Mouse (Mus musculus): ENCODE data around the gene Gm12166. TPM values are rescaled to one million over a fixed set of nuclear protein-coding genes. Genes with fewer than 3 reads are reported as not detected.
A peak's percentile ranks its signal among the peaks of the same experiment; 100 is the strongest.

The Gm12166 gene
- polyA plus RNA-seq, 1 experiment from 2014 or later = 3.3 TPM

DNA sequence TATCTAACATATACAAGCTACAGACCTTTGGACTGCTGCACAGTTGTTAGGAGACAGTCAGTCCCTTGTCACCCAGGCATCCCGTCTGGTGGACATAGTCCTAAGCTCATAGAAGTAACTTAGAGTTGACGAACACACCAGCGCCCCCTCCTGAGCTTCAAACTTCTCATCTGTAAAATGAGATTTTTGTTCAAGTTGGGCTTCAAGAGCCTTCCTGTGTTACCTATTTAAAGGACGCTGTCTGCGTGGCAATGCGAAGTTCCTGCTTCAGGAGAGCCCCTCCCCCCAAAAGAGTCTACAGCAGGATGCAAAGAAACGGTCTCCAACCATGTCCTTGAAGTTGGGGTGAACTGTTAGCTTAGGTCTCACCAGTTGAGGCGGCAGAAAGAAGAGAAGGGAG, 18.7 kb upstream of the Gm12166 start:
- H3K4me3 ChIP-seq = no peak overlapping the region
- no peaks in the 10 kb centered on the region for H3K36me3 ChIP-seq
- no peaks in the 10 kb centered on the region for H3K27me3 ChIP-seq
- 0 out of 2 replicates have a peak overlapping the region, but pooled peaks have one; percentile 22 for H3K27ac ChIP-seq
- H3K9me3 ChIP-seq = no peaks in the 10 kb centered on the region
- 66% methylated on average over 8 of the region's 8 CpGs for WGBS
- no peak for ATAC-seq (ENCODE audit: insufficient number of reproducible peaks, low FRiP score, low TSS enrichment, low read depth)
- no peak overlapping the region for H3K9ac ChIP-seq
- no peak overlapping the region for H3K4me2 ChIP-seq
- peaks cover 62% of the 10 kb centered on the region for H3K4me1 ChIP-seq

DNA sequence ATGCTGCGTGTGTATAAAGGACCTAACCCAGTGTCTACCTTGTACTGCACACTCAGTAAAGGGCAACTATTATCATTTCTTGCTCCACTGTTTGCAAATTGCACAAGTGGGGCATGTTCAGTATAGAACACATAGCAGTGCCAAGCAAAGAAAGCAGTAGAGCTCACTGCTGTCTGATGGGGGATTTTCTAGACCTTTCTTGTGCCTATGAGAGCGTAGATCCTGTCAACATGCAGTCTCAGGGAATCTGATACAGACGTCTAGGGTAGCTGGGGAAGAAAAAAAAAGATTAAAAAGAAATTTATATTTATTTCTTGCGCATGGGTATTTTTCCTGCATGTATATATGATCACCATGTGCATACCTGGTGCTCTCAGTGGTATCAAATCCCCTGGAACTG, 18.0 kb upstream of the Gm12166 start:
- 83% methylated on average over 4 of the region's 4 CpGs for WGBS
- no peak for ATAC-seq (ENCODE audit: insufficient number of reproducible peaks, low FRiP score, low TSS enrichment, low read depth)
- H3K36me3 ChIP-seq = no peaks in the 10 kb centered on the region
- H3K9ac ChIP-seq = no peak overlapping the region
- H3K4me1 ChIP-seq = peaks cover 67% of the 10 kb centered on the region
- no peaks in the 10 kb centered on the region for H3K9me3 ChIP-seq
- no peak overlapping the region for H3K4me2 ChIP-seq
- no peak overlapping the region for H3K4me3 ChIP-seq
- no peaks in the 10 kb centered on the region for H3K27me3 ChIP-seq
- H3K27ac ChIP-seq = peak overlapping the region; percentile 90

DNA sequence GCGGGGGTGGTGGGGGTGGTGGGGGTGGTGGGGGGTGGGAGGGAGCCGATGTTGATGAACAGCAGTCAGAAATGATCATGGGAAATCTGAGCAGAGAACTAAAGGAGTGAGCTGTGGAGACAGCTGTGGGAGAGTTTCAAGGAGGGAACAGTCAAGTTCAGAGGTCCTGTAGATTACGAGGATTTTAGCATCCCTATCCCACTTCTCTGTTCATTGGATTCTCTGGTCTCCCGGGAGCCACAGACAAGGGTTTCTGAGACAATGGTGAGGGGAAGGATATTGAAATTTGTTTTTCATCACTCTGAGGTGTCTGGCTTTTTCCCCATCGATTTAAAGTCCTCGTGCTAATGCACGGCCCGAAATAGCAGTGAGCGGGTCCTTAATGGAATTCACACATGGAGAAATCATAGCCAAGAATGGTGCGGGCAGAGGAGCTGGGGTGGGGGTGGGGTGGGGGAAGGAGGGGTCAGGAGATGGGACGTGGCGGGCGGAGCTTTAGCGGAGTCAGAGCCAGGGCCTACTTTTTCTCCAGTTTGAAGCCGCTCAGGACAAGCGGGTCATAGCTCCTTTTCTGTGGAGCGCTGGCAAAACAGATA, 17.4 kb upstream of the Gm12166 start:
- Histone ChIP-seq H3K9ac (no peak overlapping the region), H3K9me3 (no peaks in the 10 kb centered on the region), H3K4me2 (no peak overlapping the region), H3K4me3 (no peak overlapping the region), H3K4me1 (peaks cover 67% of the 10 kb centered on the region), H3K36me3 (no peaks in the 10 kb centered on the region), H3K27ac (peak overlapping the region; percentile 90), H3K27me3 (no peaks in the 10 kb centered on the region)
- peak; percentile 50 for ATAC-seq (ENCODE audit: insufficient number of reproducible peaks, low FRiP score, low TSS enrichment, low read depth)
- 33% methylated on average over 17 of the region's 17 CpGs for WGBS

DNA sequence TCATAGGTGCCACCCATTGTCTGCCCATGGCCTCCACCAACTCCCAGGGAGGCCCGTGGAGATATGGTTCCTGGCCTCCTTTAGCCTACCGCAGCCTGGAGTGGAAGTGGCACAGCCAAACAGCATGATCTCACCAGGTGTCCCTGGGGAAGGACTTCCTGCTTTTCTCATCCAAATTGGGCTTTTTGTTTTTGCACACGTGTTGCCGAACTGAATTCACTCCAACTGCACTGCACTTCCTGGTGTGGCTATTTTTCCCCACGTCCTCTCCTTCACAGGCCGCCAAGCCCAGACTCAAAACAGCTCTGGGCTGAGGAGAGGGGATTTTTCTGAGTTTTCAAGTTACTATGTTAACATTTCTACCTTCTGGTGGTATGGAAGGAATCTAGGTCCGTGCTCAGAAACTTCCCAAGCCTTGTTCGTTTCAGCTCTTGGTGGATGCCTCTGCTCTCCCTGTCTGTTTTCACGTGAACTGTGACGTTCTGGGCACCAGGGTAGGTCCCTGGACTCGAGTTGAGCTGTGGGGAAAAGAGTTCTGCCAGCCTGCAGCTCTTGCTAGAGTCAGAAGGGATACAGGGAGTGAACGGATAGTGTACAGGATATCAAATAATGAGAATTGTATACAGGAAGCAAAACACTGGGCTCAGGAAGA, 16.8 kb upstream of the Gm12166 start:
- Histone ChIP-seq H3K9ac (no peak overlapping the region), H3K9me3 (no peaks in the 10 kb centered on the region), H3K4me2 (no peak overlapping the region), H3K4me1 (peaks cover 61% of the 10 kb centered on the region), H3K4me3 (no peak overlapping the region), H3K27ac (peak overlapping the region; percentile 90), H3K27me3 (no peaks in the 10 kb centered on the region), H3K36me3 (no peaks in the 10 kb centered on the region)
- WGBS = 26% methylated on average over 12 of the region's 12 CpGs
- no peak for ATAC-seq (ENCODE audit: insufficient number of reproducible peaks, low FRiP score, low TSS enrichment, low read depth)

DNA sequence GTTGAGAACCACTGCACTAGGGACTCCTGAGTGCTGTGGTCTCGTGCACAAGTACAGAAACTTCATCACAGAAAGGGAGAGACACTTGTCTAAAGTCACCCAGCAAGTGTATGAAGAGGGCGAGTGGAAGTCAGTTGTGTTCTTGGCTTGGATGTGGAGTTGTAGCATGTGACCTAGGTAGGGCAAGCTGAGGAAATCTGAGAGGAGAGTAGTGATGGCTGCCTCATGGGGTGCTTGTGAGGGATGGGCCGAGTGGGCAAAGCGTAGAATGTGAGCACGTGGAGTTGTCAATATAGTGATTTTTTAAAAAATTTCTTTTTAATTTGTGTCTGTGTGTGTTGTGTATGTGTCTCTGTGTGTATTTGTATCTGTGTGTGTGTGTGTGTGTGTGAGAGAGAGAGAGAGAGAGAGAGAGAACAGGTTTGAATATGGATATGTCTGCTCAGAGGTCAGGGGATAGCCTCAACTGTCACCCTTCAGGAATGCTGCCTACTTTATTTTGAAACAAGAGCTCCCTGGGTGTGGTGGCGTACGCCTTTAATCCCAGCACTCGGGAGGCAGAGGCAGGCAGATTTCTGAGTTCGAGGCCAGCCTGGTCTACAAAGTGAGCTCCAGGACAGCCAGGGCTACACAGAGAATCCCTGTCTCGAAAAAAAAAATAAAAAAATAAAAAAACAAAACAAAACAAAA, 15.4 kb upstream of the Gm12166 start:
- ATAC-seq (ENCODE audit: insufficient number of reproducible peaks, low FRiP score, low TSS enrichment, low read depth) = no peak
- Histone ChIP-seq H3K9me3 (no peaks in the 10 kb centered on the region), H3K27ac (no peak overlapping the region), H3K4me1 (peaks cover 50% of the 10 kb centered on the region), H3K36me3 (no peaks in the 10 kb centered on the region), H3K27me3 (no peaks in the 10 kb centered on the region), H3K9ac (no peak overlapping the region), H3K4me3 (no peak overlapping the region), H3K4me2 (no peak overlapping the region)
- WGBS = 91% methylated on average over 10 of the region's 10 CpGs

DNA sequence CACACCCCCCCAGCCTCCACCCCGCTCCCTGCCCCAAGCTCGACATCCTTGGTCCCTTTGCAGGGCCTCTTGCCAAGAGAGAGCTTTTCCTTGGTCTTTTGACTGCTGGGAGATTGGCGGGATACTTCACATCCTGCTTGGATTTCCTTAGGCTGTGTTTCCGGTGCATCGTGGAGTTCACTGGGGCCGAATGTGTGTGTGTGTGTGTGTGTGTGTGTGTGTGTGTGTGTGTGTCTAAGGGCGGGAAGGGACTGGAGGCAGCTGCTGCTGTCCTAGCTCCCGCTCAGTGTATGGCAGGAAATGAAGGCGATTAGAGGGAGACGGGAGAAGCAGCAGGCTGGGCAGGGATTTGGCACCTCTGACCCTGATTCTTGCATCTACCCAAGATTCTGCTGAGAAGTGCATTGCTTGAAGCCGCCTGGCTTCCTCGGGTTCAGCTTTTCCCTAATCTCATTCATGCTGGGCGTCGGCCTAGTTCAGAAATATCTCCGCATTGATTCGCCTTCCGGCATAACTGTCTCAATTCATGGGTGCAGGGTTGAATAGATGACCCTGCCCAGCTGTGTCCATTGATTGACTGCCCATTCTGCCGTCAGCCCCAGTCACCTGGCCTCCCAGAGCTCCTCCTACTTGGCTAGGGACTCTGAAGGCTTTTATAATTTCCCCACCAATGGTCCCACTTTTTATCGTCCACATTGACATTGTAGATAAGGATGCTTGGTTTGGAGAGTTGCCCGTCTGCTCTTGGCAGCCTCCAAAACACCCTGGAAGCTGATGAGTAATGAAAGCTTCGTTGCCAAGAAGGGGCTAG, 13.3 kb upstream of the Gm12166 start:
- Histone ChIP-seq H3K27ac (peak overlapping the region; percentile 72), H3K4me2 (no peak overlapping the region), H3K9me3 (no peaks in the 10 kb centered on the region), H3K36me3 (0 out of 2 replicates have a peak, but pooled peaks cover 6% of the 10 kb centered on the region), H3K9ac (no peak overlapping the region), H3K27me3 (no peaks in the 10 kb centered on the region), H3K4me1 (peaks cover 35% of the 10 kb centered on the region), H3K4me3 (no peak overlapping the region)
- WGBS = 51% methylated on average over 21 of the region's 21 CpGs
- no peak; the same call in 1 of the 2 replicates for ATAC-seq (ENCODE audit: insufficient number of reproducible peaks, low FRiP score, low TSS enrichment, low read depth)

DNA sequence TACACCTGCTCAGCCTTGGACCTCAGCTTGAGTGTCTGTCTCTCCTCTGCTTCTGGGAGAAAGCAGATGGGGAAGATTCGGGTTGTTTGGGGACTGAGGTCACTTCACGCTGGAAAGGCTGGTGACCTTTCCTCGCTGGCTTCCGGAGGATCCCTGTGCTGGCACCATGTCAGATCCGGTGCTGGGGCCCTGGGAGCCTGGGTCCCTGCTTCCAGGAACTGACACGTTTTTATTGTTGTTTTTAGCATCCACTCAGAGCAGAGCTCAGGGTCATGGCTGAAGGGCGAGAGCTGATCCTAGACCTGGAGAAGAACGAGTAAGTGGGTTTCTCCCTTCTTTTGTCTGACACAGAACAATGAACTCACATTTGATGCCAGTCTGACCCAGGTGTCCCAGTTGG, 12.6 kb upstream of the Gm12166 start:
- 60% methylated on average over 8 of the region's 8 CpGs for WGBS
- Histone ChIP-seq H3K27me3 (no peaks in the 10 kb centered on the region), H3K36me3 (0 out of 2 replicates have a peak, but pooled peaks cover 6% of the 10 kb centered on the region), H3K9me3 (no peaks in the 10 kb centered on the region), H3K4me2 (no peak overlapping the region), H3K27ac (peak overlapping the region; percentile 72), H3K4me3 (no peak overlapping the region), H3K9ac (no peak overlapping the region), H3K4me1 (peaks cover 31% of the 10 kb centered on the region)
- no peak for ATAC-seq (ENCODE audit: insufficient number of reproducible peaks, low FRiP score, low TSS enrichment, low read depth)

DNA sequence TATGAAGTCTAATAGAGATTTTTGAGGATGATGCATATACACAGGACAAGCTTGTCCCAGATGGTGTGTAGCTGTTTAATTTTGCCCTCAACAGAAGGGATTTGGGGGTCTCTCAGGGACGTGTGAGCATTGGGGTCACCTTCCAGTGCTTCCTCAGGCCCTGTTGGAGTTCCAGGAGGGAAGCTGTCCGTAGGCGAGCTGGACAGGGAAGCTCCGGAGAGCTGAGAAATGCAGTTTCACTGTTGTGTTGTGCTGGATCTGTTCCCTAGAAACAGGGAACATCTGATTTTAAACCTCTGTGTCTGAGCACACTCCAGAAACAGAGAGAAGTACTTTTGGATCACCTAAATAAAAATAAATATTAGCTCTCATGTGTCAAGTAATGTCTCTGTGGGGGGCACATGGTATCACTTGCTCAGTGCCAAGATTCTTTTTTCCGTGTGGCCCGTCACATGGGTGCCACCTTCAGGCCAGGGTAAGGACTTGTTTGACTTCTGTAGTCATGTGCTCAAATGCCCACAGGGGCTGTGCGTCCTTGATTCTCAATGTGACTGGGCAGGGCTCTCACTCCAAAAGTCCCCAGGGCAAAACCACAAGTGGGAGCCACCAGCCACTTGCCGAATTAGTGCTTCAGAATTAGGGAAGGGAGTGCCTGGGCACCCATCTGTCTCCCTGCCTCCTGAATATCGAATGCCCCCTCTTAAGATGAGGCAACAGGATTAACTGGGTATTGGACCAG, 11.0 kb upstream of the Gm12166 start:
- Histone ChIP-seq H3K4me3 (no peak overlapping the region), H3K27ac (no peak overlapping the region), H3K9me3 (no peaks in the 10 kb centered on the region), H3K4me1 (peaks cover 17% of the 10 kb centered on the region), H3K9ac (no peak overlapping the region), H3K4me2 (no peak overlapping the region), H3K36me3 (0 out of 2 replicates have a peak, but pooled peaks cover 6% of the 10 kb centered on the region), H3K27me3 (no peaks in the 10 kb centered on the region)
- WGBS = 60% methylated on average over 9 of the region's 9 CpGs
- no peak for ATAC-seq (ENCODE audit: insufficient number of reproducible peaks, low FRiP score, low TSS enrichment, low read depth)

DNA sequence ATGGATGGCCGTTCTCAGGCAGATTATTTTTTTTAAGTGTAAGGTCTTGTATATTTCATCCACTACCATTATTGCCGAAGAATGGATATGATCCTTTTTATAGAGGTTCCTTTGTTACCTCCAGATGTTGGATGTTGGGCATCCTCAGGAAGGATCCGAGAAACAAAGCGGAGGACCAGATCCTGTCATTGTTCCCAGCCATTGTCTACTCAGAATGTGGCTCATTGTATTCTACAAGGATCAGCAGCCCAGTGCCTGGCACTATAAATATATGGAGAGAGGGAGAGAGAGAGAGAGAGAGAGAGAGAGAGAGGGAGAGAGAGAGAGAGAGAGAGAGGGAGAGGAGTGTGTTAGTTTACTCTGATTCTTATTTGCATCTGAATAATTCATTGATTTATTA, 10.4 kb upstream of the Gm12166 start:
- H3K27me3 ChIP-seq = no peaks in the 10 kb centered on the region
- 0 out of 2 replicates have a peak, but pooled peaks cover 6% of the 10 kb centered on the region for H3K36me3 ChIP-seq
- H3K9ac ChIP-seq = no peak overlapping the region
- no peaks in the 10 kb centered on the region for H3K9me3 ChIP-seq
- no peak overlapping the region for H3K27ac ChIP-seq
- 73% methylated on average over 4 of the region's 4 CpGs for WGBS
- no peak for ATAC-seq (ENCODE audit: insufficient number of reproducible peaks, low FRiP score, low TSS enrichment, low read depth)
- H3K4me3 ChIP-seq = no peak overlapping the region
- peaks cover 17% of the 10 kb centered on the region for H3K4me1 ChIP-seq
- no peak overlapping the region for H3K4me2 ChIP-seq

DNA sequence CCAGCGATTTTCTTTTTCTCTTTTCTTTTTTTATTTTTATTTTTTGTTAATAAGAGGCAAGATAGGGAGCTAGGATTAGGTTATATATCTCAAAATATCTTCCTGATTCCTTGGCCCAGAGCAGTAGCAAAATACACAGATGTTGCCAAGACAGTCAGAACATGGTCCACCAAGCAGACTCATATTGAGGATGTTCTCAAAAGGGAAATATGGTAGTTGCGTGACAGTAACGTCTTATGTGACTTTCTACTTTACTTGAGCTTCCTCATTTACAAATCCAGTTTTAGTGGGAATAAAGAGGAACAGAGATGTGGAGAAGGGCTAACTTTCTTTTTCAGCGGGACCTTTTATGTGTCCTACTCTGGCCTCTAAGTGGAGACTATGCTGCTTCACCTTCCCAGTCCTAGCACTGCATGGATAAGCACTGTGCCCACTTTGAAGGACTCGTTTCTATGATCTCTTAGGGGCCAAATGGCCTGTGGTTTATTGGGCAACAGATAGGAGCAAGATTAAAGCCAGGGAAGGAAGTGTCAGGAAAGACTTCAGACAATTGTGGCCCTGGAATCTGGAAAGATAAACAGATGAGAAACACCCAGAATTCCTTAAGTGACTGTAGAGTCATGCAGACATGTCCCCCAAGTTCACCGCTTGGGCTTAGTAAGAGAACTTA, 9.8 kb upstream of the Gm12166 start:
- no peak overlapping the region for H3K9ac ChIP-seq
- no peaks in the 10 kb centered on the region for H3K27me3 ChIP-seq
- WGBS = 58% methylated on average over 6 of the region's 6 CpGs
- no peak for ATAC-seq (ENCODE audit: insufficient number of reproducible peaks, low FRiP score, low TSS enrichment, low read depth)
- no peaks in the 10 kb centered on the region for H3K9me3 ChIP-seq
- no peak overlapping the region for H3K4me2 ChIP-seq
- no peak overlapping the region for H3K4me3 ChIP-seq
- H3K27ac ChIP-seq = no peak overlapping the region
- 0 out of 2 replicates have a peak, but pooled peaks cover 6% of the 10 kb centered on the region for H3K36me3 ChIP-seq
- H3K4me1 ChIP-seq = peaks cover 22% of the 10 kb centered on the region

DNA sequence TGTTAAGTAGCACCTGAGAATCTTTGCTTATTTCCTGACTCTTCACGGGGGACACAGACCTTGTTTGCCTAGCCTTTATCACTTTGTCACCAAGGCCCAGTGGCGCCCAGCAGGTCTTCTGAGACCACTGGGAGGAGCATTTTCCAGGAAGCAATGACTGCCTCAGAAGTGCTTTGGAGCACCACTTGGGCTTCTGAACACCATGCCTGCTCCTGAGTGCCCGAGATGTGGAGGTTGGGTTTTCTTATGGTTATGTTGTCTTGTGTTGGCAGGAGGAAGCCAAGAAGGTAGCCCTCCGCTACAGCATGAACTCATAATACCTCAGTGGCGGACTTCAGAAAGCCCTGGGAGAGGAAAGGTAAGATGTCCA, 8.5 kb upstream of the Gm12166 start:
- Histone ChIP-seq H3K9me3 (no peaks in the 10 kb centered on the region), H3K9ac (no peak overlapping the region), H3K27me3 (no peaks in the 10 kb centered on the region), H3K4me2 (no peak overlapping the region), H3K4me1 (peaks cover 24% of the 10 kb centered on the region), H3K4me3 (no peak overlapping the region), H3K27ac (no peak overlapping the region), H3K36me3 (0 out of 2 replicates have a peak, but pooled peaks cover 6% of the 10 kb centered on the region)
- 63% methylated on average over 5 of the region's 5 CpGs for WGBS
- no peak for ATAC-seq (ENCODE audit: insufficient number of reproducible peaks, low FRiP score, low TSS enrichment, low read depth)

All from limb, embryonic 15.5 days (tissue).